Mouse (Mus musculus): ENCODE results near the gene Fam3a. TPM values are rescaled to one million over a fixed set of nuclear protein-coding genes. Genes with fewer than 3 reads are reported as not detected.
"Not testable (repeated sequence)": the region's sequence is repeated elsewhere in the genome, so short reads cannot be mapped to it uniquely, and the experiment has no call there.

Fam3a gene
- polyA plus RNA-seq, 1 experiment from 2014 or later = 32.0 TPM

DNA sequence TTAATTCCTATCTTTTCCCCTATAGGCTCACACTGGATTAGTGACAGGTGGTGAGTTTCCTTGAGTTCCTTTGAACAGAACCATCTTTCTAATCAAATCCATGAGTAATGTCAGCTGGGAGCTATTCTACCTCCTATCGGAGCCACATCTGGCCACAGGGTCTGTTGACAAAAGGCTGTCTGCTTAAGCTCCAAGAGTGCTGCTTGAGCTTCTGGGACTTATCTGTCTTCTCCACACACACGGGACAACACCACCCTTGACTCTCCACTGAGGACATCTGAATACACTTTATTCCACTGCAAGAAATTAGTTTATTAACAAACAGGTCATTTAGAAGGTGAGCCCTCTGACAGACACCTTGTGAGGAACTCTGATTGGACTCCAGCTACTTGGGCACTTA lies 8.6 kb downstream of the Fam3a start:
- Histone ChIP-seq H3K27me3 (replicated peaks) (no peaks in the 10 kb centered on the region), H3K9ac (no peak overlapping the region), H3K36me3 (no peaks in the 10 kb centered on the region), H3K4me2 (replicated peaks) (no peak overlapping the region), H3K4me3 (replicated peaks) (no peak overlapping the region), H3K4me1 (replicated peaks) (no peaks in the 10 kb centered on the region), H3K27ac (no peak overlapping the region), H3K9me3 (no peaks in the 10 kb centered on the region)
- 79% methylated on average over 2 of the region's 2 CpGs for WGBS
- no peak for ATAC-seq

DNA sequence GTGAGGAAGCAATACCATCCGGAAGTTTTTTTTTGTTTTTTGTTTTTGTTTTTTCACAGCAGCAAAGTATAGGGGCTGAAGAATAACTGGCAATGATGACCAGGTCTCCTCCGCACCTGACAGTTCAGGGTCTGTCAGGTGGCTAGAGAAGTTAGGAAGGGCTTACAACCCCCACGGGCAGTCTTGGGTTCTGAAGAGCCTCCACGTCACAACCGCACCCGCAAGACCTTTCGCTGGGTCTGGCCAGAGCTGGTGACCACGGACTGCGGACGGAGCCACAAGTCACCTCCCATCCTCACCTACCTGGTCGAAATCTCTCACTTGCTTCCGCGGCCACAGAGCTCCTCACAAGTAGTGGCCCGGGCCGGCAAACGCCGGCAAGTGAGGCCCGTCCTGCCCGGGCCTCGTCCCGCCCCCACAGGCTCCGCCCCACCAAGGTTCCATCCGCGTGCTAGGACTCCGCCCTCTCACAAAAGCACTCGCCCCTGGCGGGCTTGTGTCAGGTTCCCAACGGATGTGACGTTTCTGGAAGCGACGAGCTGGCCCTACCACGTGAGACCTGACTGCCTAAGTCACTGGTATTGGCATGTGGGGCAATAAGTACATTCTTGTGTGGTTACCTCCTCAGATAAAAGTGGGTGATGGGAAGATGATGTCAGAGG lies 20.1 kb downstream of the Fam3a start, which contains the start of the genes Ubl4a and Slc10a3:
TSS of gene Ubl4a (minus strand) at position 331 of the 662 bp plus-strand sequence.
TSS of gene Slc10a3 (minus strand) at position 462 of the 662 bp plus-strand sequence.
- peak within 1 kb of the TSS; percentile 51 for H3K9ac ChIP-seq
- ATAC-seq = peak; percentile 92
- H3K27me3 ChIP-seq (replicated peaks) = no peaks in the 10 kb centered on the region
- H3K4me1 ChIP-seq (replicated peaks) = no peaks in the 10 kb centered on the region
- peak within 1 kb of the TSS; percentile 64 for H3K4me2 ChIP-seq (replicated peaks)
- no peaks in the 10 kb centered on the region for H3K36me3 ChIP-seq
- H3K4me3 ChIP-seq (replicated peaks) = peak within 1 kb of the TSS; percentile 45
- WGBS = 26% methylated on average over 32 of the region's 32 CpGs
- H3K9me3 ChIP-seq = no peaks in the 10 kb centered on the region
- no peak within 1 kb of the TSS for H3K27ac ChIP-seq

DNA sequence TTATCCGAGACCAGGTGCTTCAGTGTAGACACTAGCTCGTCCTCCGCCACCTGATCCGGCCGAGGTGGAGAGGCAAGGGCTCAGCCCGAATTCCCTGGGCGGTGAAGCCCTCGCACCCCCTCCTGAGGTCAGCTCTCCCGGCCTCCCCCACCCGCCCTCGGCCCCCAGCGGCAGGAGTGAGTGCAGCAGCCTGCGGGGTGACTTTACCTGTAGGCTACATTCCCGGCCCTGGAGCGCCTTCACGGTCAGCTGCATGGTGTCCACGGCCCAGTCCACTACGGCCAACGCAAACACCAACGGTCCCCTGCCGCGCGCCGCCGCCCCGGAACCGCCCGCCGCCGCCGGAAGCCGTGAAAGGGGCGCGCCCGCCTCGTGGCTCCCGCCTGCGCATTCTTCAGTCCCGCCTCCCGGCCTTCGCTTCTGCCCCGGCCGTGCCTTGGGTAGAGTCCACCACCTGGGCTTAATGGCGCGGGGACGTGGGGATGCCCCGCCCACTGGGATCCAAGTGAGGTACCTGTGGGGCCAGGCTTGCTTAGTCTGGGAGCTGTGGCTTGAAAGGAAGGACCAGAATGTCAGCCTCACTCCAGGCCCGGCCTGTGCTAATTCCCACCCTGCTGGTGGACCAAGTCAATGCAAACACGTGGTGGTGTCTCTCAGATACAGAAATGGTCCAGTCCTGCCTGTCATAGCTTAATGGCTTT lies 24.7 kb downstream of the Fam3a start:
- Histone ChIP-seq H3K4me2 (replicated peaks) (peak overlapping the region; percentile 57), H3K36me3 (no peaks in the 10 kb centered on the region), H3K9me3 (no peaks in the 10 kb centered on the region), H3K27me3 (replicated peaks) (no peaks in the 10 kb centered on the region), H3K9ac (peak overlapping the region; percentile 68), H3K4me1 (replicated peaks) (no peaks in the 10 kb centered on the region), H3K27ac (peak overlapping the region; percentile 39), H3K4me3 (replicated peaks) (peak overlapping the region; percentile 55)
- ATAC-seq = peak; percentile 88
- 16% methylated on average over 47 of the region's 49 CpGs for WGBS

DNA sequence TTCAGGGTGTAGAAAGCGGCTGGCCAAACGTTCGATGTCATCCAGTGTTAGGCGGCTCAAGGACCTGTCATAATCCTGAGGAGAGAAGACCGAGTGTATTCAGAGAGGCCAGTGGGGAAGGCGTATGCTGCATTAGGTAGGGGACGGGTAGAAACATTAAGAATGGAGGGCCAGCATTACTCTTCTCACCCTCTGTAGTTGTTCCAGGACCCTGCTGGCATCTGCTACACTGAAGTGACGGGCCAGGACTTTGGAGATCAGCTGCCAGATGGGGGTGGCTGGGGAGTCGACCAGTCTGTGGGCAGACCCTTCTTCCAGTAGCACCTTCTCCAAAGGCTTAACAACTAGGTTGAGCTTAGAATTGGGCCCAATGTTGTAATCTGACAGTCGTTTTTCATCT lies 25.6 kb downstream of the Fam3a start:
- H3K27me3 ChIP-seq (replicated peaks) = no peaks in the 10 kb centered on the region
- no peaks in the 10 kb centered on the region for H3K9me3 ChIP-seq
- peak overlapping the region; percentile 57 for H3K4me2 ChIP-seq (replicated peaks)
- H3K36me3 ChIP-seq = no peaks in the 10 kb centered on the region
- peak overlapping the region; percentile 55 for H3K4me3 ChIP-seq (replicated peaks)
- ATAC-seq = no peak
- peak overlapping the region; percentile 68 for H3K9ac ChIP-seq
- WGBS = 57% methylated on average over 10 of the region's 10 CpGs
- H3K27ac ChIP-seq = no peak overlapping the region
- H3K4me1 ChIP-seq (replicated peaks) = no peaks in the 10 kb centered on the region

DNA sequence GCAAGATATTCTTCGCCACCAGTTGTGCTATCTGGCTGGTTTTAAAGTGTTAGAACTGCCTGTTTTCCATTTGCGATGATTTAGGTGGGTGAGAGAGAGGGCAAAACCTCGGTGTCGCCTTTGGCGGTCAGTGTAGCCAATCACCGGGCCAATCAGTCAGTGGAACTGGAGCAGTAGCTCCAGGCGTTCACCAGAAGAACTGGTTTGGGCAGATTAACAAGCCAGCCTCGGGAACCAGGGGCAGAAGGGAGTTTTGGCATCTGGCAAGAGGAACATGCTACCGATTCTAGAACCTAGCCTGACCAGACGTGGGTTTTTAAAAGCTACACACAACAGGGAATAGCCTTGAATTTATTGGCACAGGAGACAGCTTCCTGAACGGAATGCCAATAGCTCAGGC lies 33.9 kb downstream of the Fam3a start:
- Histone ChIP-seq H3K4me1 (replicated peaks) (no peaks in the 10 kb centered on the region), H3K4me3 (replicated peaks) (no peak overlapping the region), H3K27ac (no peak overlapping the region), H3K4me2 (replicated peaks) (no peak overlapping the region), H3K27me3 (replicated peaks) (no peaks in the 10 kb centered on the region), H3K9ac (no peak overlapping the region), H3K36me3 (no peaks in the 10 kb centered on the region), H3K9me3 (no peaks in the 10 kb centered on the region)
- WGBS = 35% methylated on average over 11 of the region's 11 CpGs
- ATAC-seq = no peak

DNA sequence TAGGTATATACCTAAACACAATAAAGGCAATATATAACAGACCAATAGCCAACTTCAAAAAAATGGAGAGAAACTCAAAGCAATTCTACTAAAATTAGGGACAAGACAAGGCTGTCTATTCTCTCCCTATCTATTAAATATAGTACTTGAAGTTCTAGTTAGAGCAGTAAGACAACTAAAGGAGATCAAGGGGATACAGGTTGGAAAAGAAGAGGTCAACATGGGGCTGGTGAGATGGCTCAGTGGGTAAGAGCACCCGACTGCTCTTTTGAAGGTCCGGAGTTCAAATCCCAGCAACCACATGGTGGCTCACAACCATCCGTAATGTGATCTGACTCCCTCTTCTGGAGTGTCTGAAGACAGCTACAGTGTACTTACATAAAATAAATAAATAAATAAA lies 36.0 kb downstream of the Fam3a start:
- H3K36me3 ChIP-seq; H3K4me3 ChIP-seq (replicated peaks); H3K4me1 ChIP-seq (replicated peaks); H3K9me3 ChIP-seq; H3K27ac ChIP-seq; H3K9ac ChIP-seq; ATAC-seq; H3K4me2 ChIP-seq (replicated peaks); H3K27me3 ChIP-seq (replicated peaks): not testable (repeated sequence)
- 91% methylated on average over 3 of the region's 3 CpGs for WGBS

DNA sequence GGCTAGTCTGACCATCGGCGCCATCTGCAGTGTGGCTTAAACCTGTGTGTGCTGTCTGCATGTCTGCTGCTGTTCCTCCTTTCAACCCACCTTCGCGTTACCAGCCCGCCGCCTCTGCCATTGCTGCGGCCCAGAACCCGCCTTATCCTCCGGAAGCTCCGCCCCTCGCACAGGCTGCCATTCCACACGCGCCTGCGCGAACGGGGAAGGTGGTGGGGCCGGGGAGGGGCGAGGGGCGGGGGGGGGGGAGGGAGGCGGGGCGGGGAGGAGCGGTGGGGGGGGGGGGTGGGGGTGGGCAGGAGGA lies 39.7 kb downstream of the Fam3a start, which contains the start of gene Lage3:
TSS of gene Lage3 (minus strand) at position 152 of the 304 bp plus-strand sequence.
- Histone ChIP-seq H3K27me3 (replicated peaks) (no peaks in the 10 kb centered on the region), H3K27ac (no peak within 1 kb of the TSS), H3K9me3 (no peaks in the 10 kb centered on the region), H3K36me3 (no peaks in the 10 kb centered on the region), H3K4me1 (replicated peaks) (no peaks in the 10 kb centered on the region), H3K4me2 (replicated peaks) (peak within 1 kb of the TSS; percentile 64), H3K4me3 (replicated peaks) (peak within 1 kb of the TSS; percentile 42), H3K9ac (peak within 1 kb of the TSS; percentile 48)
- WGBS = 16% methylated on average over 12 of the region's 22 CpGs
- ATAC-seq = peak; percentile 88

DNA sequence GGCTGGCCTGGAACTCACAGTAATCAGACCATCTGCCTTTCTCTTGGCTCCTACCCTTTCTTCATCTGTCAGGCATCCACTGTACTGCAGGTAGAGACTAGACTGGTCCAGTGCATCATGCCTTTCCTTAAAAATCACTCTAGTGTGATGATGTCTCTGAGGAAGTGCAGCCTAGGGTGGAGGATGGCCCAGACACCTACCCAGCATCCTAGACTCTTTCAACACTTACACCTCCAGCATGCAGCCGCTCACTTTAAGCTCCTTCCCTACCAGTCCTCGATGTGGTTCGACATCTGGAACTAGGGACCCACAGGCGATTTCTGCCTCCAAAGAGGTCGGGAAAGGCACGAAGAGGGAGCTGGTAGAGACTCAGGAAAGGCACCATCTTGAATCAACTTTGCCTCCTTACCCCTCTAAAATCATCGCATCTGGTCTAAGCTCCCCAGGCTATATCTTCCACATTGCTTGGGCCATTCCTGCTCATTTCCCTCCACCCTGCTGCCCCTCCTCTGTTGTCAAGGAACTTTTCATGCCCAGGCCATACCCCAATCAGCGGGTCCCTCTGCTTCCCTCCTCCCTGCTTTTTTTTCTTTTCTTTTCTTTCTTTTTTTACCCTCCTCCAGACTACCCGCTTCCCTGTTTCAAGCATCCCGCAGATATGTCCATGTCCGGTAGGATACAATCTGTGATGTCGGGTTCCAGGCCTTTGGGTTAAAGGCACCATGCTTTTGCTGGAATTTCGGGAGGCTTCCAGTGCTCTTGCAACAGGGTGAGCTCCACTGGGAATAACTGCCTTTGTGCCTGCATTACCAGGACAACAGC lies 40.2 kb downstream of the Fam3a start:
- no peak overlapping the region for H3K27ac ChIP-seq
- peak; percentile 65 for ATAC-seq

More for the DNA sequence above, 40.2 kb downstream of the Fam3a start:
- 24% methylated on average over 13 of the region's 13 CpGs for WGBS
- H3K4me2 ChIP-seq (replicated peaks) = peak overlapping the region; percentile 64
- no peaks in the 10 kb centered on the region for H3K27me3 ChIP-seq (replicated peaks)
- no peaks in the 10 kb centered on the region for H3K36me3 ChIP-seq
- peak overlapping the region; percentile 48 for H3K9ac ChIP-seq
- no peaks in the 10 kb centered on the region for H3K9me3 ChIP-seq
- no peaks in the 10 kb centered on the region for H3K4me1 ChIP-seq (replicated peaks)
- peak overlapping the region; percentile 42 for H3K4me3 ChIP-seq (replicated peaks)

Other genes with a start within 250 kb of the Fam3a start
- gene Tex28, start 225.4 kb downstream of the Fam3a start, polyA plus RNA-seq (2015; fragmentation: Nextera tagmentation; extraction: Ambion mirVana) = not detected in 2 replicates
- gene Tktl1, start 216.0 kb downstream of the Fam3a start, polyA plus RNA-seq (2015; fragmentation: Nextera tagmentation; extraction: Ambion mirVana) = not detected in 2 replicates
- gene Flna, start 143.5 kb downstream of the Fam3a start, polyA plus RNA-seq (2015; fragmentation: Nextera tagmentation; extraction: Ambion mirVana) = 274 and 316 TPM in 2 replicates
- gene Emd, start 138.6 kb downstream of the Fam3a start, polyA plus RNA-seq (2015; fragmentation: Nextera tagmentation; extraction: Ambion mirVana) = 21.7 and 25.7 TPM in 2 replicates
- gene Rpl10, start 122.5 kb downstream of the Fam3a start, polyA plus RNA-seq (2015; fragmentation: Nextera tagmentation; extraction: Ambion mirVana) = 818 and 879 TPM in 2 replicates
- 74.9 and 81.1 TPM in 2 replicates for gene Taz, start 111.4 kb downstream of the Fam3a start, polyA plus RNA-seq (2015; fragmentation: Nextera tagmentation; extraction: Ambion mirVana)
- gene Dnase1l1, start 110.9 kb downstream of the Fam3a start, polyA plus RNA-seq (2015; fragmentation: Nextera tagmentation; extraction: Ambion mirVana) = 11.0 TPM in 2 replicates
- gene Atp6ap1, start 96.2 kb downstream of the Fam3a start, polyA plus RNA-seq (2015; fragmentation: Nextera tagmentation; extraction: Ambion mirVana) = 120 and 126 TPM in 2 replicates
- 158 and 168 TPM in 2 replicates for gene Gdi1, start 88.3 kb downstream of the Fam3a start, polyA plus RNA-seq (2015; fragmentation: Nextera tagmentation; extraction: Ambion mirVana)
- 58.8 and 60.0 TPM in 2 replicates for gene Fam50a, start 80.2 kb downstream of the Fam3a start, polyA plus RNA-seq (2015; fragmentation: Nextera tagmentation; extraction: Ambion mirVana)
- 7.3 and 8.5 TPM in 2 replicates for gene Plxna3, start 64.2 kb downstream of the Fam3a start, polyA plus RNA-seq (2015; fragmentation: Nextera tagmentation; extraction: Ambion mirVana)
- 91.5 and 104 TPM in 2 replicates for gene Lage3, start 39.7 kb downstream of the Fam3a start, polyA plus RNA-seq (2015; fragmentation: Nextera tagmentation; extraction: Ambion mirVana)
- gene Ubl4a, start 20.1 kb downstream of the Fam3a start, polyA plus RNA-seq (2015; fragmentation: Nextera tagmentation; extraction: Ambion mirVana) = 65.1 and 66.8 TPM in 2 replicates
- gene Slc10a3, start 19.9 kb downstream of the Fam3a start, polyA plus RNA-seq (2015; fragmentation: Nextera tagmentation; extraction: Ambion mirVana) = 15.9 and 16.6 TPM in 2 replicates
- 18.4 and 19.7 TPM in 2 replicates for gene Ikbkg, start within 50 bp of the Fam3a start, polyA plus RNA-seq (2015; fragmentation: Nextera tagmentation; extraction: Ambion mirVana)
- gene G6pdx, start 35.9 kb upstream of the Fam3a start, polyA plus RNA-seq (2015; fragmentation: Nextera tagmentation; extraction: Ambion mirVana) = 45.9 and 46.3 TPM in 2 replicates
- gene Gm6880, start 88.1 kb upstream of the Fam3a start, polyA plus RNA-seq (2015; fragmentation: Nextera tagmentation; extraction: Ambion mirVana) = not detected in 2 replicates
- not detected in 2 replicates for gene Olfr1326-ps1, start 181.6 kb upstream of the Fam3a start, polyA plus RNA-seq (2015; fragmentation: Nextera tagmentation; extraction: Ambion mirVana)
- not detected in 2 replicates for gene Olfr1325, start 199.4 kb upstream of the Fam3a start, polyA plus RNA-seq (2015; fragmentation: Nextera tagmentation; extraction: Ambion mirVana)